Mouse (Mus musculus) liver, adult (tissue): Measurements from ENCODE around the gene Gm11011.
A peak's percentile ranks its signal among the peaks of the same experiment; 100 is the strongest.
"Not testable (repeated sequence)": the region's sequence is repeated elsewhere in the genome, so short reads cannot be mapped to it uniquely, and the experiment has no call there.

Experiments
- GATA4 ChIP-seq: IDR thresholded peaks from 2 replicates; pipeline ENCODE4 v1.6.1; 2014; ENCODE audit warnings: mild to moderate bottlenecking, low read length; ENCODE audit not compliant: insufficient replicate concordance

Gm11011 gene

DNA sequence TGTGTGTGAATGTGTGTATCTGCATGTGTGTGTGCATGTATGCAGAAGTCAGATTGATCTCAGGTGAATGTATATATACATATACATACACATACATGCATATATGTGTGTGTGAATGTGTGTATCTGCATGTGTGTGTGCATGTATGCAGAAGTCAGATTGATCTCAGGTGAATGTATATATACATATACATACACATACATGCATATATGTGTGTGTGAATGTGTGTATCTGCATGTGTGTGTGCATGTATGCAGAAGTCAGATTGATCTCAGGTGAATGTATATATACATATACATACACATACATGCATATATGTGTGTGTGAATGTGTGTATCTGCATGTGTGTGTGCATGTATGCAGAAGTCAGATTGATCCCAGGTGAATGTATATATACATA is at the start of gene Gm11011:
Gm11011 (minus strand) TSS at position 101 of the 400 bp plus-strand sequence.
- not testable (repeated sequence) for TF ChIP-seq GATA4

DNA sequence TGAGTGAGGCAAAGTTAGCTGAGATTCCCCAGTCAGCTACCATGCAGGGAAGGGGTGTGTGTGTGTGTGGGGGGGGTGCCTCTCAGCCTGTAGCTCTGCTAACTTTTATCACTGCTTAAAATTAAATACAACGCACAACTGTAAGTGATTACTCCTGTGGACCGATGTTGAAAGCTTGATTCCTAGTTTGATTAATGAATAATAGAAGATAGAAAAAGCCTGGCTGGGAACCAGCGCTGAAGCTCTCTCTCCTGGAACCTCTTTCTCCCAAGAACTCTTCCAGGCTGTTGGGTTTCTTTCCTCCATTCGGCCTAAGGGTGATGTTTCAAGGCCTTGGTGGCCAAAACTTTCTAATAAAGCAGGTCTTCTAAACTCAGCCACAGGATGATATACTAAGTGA is 48.9 kb upstream of the Gm11011 start:
- TF ChIP-seq GATA4, result no peak

DNA sequence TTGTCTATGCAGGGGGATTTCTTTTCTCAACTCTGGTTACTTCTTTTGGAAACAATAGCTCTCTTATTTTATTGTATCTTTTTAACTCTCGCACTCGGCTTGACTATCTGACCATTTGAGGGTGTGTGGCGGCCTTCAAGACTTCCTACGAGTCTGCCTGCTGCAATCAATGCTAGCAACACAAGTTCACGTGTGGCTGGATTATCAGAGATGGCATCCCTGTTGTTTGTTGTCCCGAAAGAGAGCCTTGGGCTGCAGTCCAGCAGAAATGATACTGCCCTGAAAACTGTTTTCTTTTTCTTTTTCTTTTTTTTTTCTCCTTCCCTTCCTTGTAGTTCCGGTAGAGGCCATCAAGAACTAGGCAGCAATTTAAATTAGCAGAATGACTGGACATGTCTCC is 47.9 kb upstream of the Gm11011 start:
- no peak for TF ChIP-seq GATA4

DNA sequence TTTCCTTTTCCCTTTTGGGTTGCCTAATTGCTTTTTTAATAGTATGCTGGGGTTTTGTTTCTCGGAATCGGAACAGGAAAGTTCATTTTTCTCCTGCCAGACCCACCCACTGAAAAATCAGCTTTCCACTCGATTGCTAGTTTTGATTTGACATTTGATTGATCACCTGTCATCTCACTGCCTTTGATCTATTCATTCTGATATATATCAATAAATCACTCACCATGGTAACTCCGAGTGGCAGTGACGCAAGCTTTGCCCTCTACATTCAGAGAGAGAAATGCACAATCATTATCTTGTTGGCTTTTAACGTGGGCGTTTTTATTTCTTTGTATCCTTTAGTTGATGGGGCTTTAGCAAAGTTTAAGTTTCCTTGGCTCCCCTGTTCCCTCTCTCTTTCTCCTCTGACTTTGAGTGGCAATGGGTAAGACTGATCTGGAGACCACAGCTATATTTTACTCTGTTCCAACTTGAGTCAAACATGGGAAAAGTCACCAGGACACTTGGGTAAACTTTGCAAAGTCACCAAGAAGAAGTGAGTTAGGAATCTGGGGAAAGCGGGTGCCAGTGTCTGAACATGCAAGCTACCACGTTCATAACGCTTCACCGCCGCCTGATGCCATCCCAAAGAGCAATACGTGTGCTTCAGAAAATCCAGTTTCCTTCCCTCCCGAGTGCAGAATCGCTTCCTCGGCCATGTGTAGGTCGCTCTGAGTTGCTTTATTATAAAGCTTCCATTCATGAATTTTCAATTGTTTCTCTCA is 47.3 kb upstream of the Gm11011 start:
- no peak for TF ChIP-seq GATA4

DNA sequence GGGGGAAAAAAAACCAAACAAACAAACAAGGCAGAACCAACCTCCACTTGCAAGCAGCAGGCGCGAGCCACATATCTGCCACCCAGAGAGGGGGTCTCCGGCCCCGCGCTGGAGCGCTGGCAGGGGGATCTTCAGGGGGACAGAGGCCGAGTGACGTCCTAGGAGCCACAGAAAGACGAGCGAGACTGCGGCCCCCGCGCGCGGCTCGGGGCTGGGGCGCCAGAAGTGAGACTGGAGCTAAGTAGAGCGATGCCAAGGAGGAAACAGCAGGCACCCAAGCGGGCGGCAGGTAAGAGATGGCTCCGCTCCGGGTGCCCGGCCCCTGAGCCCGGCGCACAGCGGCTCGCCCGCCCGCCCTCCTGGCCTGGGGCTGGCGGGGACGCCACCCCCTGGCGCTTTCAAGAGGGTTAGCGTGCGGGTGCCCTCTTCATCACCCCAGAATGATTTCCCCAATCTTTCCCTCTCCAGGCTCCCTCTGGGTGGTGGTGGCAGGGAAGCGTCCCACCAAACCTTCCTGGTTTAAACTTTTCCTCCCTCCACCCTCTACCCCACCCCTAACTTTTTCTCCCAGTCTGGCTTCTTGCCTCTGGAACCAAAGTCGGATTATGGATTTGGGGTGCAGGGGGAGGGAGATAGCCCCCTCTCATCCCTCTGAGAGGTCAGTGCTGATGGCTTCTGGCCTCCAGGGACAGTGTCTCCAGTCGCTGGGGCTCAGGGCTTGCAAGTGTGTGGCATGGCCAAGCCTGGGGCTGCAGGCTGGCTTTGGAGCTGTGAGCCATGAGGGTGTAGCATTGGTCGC is 46.1 kb upstream of the Gm11011 start:
- no peak for TF ChIP-seq GATA4

DNA sequence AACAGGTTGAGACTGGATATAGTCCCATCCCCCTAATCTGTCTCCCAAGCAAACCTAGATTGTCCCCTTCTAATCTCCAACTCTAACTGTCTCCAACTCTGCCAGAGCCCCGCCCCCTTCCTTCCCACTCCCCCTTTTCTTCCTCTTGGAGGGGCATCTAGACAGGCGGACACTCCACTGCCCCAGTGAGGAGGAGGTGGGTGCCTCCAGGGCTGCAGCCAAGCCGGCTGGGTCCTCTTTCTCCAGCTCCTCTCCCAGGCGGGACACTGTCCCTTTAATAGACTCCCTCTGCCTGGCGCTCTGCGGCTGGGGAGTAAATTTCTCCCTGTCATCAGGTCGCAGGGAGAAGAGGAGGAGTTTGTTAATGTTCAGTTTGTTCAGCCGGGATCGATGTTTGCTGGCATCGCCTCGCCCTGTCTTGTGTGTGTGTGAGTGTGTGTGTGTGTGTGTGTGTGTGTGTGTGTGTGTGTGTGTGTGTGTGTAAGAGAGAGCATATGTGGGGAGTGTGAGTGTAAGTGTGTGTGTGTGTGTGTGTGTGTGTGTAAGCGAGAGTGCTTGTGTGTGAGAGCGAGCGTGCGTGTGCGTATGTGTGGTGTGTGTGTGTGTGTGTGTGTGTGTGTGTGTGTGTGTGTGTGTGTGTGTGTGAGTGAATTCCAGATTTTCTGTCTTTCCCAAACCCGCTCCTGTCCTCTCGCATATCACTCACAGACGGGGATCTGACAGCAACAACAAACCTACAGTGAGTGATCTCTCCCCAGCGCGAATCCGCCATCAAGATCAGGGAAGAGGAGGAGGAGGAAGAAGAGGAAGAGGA is 45.0 kb upstream of the Gm11011 start, which contains the start of gene Tshz2:
Tshz2 (plus strand) TSS at position 676 of the 814 bp plus-strand sequence.
- peak; percentile 31; the same call in 1 of the 2 replicates for TF ChIP-seq GATA4

DNA sequence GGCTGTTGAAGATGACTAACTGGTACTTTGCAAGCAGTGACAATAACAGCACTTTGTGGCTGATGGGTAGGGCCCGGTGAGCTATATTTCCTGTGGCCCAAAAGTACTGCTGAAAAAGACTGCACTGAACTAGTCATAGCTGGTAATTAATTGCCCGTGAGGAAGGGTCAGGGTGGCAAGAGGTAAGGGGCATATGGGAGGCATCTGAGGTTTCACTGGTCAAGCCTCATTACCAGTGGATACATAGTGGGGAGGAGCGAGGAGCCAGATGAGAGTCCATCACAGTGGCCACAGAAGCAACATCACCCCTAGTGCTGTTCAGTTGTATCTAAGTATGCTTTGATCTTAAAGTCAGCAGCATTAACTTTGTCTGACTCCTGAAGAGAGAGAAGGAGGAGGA is 42.5 kb upstream of the Gm11011 start:
- TF ChIP-seq GATA4, result no peak

DNA sequence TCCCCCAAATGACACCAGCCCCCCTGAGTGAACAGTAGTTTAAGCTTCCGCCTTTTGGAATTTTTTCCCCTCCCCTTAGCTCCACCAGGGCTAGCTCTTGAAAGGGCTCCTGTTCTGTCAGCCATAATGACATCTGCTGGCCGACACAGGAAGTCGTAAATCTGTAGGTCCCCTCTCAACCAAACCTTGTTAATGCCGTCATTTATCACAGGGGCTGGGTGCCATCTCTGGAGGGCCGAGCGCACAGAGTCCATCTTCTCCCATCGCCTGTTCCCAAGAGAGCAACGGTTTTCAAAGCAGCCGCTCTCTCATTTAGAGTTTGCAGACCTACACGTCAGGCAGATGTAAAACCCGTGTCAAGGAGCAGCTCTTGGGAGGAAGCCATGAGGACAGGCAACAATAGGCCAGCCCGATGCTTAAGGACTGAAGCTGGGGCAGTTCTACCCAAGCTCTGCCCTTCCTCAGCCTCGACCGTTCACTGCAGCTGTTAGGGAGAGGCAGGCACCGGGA is 33.7 kb upstream of the Gm11011 start:
- TF ChIP-seq GATA4, result no peak

DNA sequence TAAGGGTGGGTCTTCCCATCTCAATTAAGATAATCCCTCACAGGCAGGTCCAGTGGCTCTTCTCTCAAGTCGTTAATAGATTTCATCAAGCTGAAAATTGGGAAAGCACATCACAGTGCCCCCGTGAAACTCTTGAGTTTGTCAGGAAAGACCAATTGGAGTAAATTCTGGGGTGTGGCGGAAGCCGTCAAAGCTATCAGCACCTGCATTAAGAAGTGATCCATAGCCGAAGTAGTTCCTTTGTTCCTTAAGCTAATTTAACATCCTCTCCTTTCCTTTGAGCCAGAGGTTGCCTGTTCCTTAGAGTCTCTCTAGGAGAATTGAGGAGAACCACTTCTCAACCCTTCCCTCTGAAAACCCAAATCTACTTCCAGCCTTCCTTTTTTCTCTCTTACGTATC is 28.5 kb upstream of the Gm11011 start:
- TF ChIP-seq GATA4, result no peak

DNA sequence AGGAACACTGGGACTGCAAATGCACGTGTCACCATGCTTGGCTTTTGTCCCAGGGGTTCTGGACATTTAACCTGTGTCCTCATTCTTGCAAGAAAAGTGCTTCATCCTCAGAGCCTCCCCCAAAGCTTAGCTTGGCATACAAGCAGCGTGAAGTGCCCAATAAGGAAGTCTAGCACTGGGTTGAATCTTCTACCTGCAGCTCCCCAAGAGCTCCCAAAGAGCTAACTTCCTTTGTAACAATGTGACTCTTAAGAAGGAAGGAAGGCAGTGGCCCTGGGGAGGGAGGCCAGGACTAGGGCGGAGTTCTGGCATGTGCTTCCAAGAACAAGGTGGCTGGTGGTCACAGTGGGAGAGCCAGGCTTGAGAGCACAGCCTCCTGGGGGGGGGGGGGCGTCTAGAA is 27.1 kb upstream of the Gm11011 start:
- TF ChIP-seq GATA4, result no peak

DNA sequence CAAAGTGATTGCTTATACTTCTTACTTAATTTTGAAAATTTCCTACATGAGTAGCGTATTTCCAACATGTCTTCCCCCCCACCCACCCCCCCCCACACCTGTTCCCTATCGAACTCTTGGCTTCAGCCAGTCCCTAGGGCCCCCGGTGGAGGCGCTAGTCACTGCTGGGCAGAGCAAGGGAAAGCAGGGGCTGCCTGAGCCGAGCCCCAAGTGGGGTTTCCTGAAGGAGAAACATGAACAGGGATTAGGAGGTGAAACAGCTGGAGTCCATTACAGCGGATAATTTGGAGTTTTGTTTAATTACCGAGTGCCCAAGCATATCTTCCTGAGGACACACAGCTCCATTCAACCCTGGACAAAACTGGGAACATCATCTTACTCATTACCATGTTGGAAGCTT is 24.0 kb upstream of the Gm11011 start:
- TF ChIP-seq GATA4, result no peak

DNA sequence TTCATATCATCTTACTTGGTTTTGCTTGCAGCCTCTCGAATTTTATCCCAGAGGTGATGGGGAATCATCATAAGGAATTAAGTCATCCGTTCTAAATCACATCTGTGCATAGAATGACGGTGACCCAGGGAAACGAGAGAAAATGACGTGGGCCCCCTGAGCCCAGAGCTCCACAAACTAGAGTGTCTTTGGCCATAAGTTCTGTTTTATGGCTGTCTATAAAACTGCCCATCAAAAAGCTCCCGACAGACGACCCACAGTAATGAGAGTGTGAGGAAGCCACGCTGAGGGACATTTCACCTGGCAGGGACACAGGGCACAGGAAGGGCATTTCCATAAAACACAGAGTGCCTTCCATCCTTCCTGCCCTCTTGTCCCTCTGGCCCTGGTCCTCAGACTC is 23.3 kb upstream of the Gm11011 start:
- TF ChIP-seq GATA4, result no peak

DNA sequence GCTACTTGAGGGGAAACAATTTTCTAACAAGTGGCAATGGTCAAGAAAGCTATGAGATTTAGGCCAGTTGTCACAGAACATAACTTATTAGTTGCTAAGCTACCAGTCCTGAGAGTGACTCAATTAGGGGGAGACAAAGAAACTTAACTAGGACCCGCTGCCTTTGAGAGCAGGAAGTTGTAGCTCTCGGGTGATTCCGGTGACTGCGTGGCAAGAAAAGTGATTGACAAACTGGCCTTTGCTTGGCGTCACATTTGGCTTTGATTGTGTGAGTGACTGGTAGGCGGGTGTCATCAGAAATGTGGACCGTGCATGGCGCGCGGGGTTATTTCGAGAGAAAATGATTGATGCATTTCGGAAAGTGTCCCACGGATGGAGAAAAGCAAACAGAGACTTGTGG is 22.4 kb upstream of the Gm11011 start:
- TF ChIP-seq GATA4, result no peak

DNA sequence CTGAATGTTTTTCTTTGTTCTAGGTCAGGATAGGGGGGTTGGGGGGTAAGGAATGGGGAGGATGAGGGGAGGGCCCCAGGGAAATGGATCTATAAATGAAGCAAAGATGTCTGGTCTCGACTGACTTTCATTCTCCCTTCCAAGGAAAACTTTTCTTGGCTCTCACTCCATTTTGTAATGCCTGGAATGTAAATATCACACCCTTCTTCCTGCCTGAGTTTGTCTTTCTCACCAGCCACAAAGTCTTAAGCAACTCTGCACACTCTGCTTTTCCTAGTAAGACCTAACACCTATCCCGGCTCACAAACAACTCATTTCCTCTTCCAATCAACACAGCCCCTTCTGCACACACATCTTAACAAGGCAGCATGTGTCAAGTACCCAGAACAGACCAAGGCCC is 20.2 kb upstream of the Gm11011 start:
- no peak for TF ChIP-seq GATA4
